Mouse (Mus musculus) MEL (cell line): ENCODE results near the gene Tmem104. TPM values are rescaled to one million over a fixed set of nuclear protein-coding genes. Genes with fewer than 3 reads are reported as not detected.
A peak's percentile ranks its signal among the peaks of the same experiment; 100 is the strongest.

Experiments used
- DNase-seq: peaks from one replicate; pipeline ENCODE4 v3.0.0; 2011; ENCODE audit warnings: low read depth, low spot score
- H3K27ac ChIP-seq: 2 replicates; pipeline ENCODE4 v1.5.1; 2012; ENCODE audit warnings: low read depth, mild to moderate bottlenecking, control low read depth, low read length, moderate library complexity; ENCODE audit not compliant: control insufficient read depth
- H3K27me3 ChIP-seq, 2 experiments: fragments of 150-350 bp in 1 of 2; sonication (generic) in 1 of 2; 2 replicates each; pipeline ENCODE4 v1.6.1; 2012; ENCODE audit warnings: low read length in 2 of 2, mild to moderate bottlenecking in 2 of 2, improper control_type of control experiment in 1 of 2, moderate library complexity in 1 of 2; ENCODE audit not compliant: insufficient read depth in 2 of 2, control insufficient read depth in 1 of 2
- H3K36me3 ChIP-seq, 2 experiments: 2 replicates each; pipeline ENCODE4 v1.6.1; 2012 to 2014; ENCODE audit warnings: low read length in 2 of 2, improper control_type of control experiment in 1 of 2, inconsistent platforms in 1 of 2, mild to moderate bottlenecking in 1 of 2; ENCODE audit not compliant: insufficient read depth in 2 of 2, control insufficient read depth in 1 of 2
- H3K4me1 ChIP-seq, 2 experiments: fragments of 150-350 bp in 1 of 2; sonication (generic) in 1 of 2; 2 replicates each; pipeline ENCODE4 v1.6.1; 2012; ENCODE audit warnings: low read length in 2 of 2, improper control_type of control experiment in 1 of 2, mild to moderate bottlenecking in 1 of 2; ENCODE audit not compliant: insufficient read depth in 2 of 2, control insufficient read depth in 1 of 2
- H3K4me3 ChIP-seq, 2 experiments: fragments of 150-350 bp in 1 of 2; sonication (generic) in 1 of 2; 2 replicates each; pipeline ENCODE4 v1.5.1; 2012; ENCODE audit warnings: low read depth in 2 of 2, low read length in 2 of 2, mild to moderate bottlenecking in 2 of 2, moderate library complexity in 2 of 2, control low read depth in 1 of 2, improper control_type of control experiment in 1 of 2; ENCODE audit not compliant: control insufficient read depth in 1 of 2, insufficient read depth in 1 of 2
- H3K79me2 ChIP-seq: 2 replicates; pipeline ENCODE4 v1.6.1; 2012; ENCODE audit warnings: mild to moderate bottlenecking, low read length, moderate library complexity; ENCODE audit not compliant: control insufficient read depth, poor library complexity, insufficient read depth
- H3K9ac ChIP-seq: 2 replicates; pipeline ENCODE4 v1.6.1; 2012; ENCODE audit warnings: low read depth, mild to moderate bottlenecking, control low read depth, low read length, moderate library complexity; ENCODE audit not compliant: control insufficient read depth, poor library complexity, severe bottlenecking
- H3K9me3 ChIP-seq: fragments of 150-350 bp; sonication (generic); replicated peaks from 2 replicates; pipeline ENCODE4 v1.6.1; 2012; ENCODE audit warnings: mild to moderate bottlenecking, low read length, improper control_type of control experiment, moderate library complexity; ENCODE audit not compliant: insufficient read depth
- CTCF ChIP-seq, 3 experiments: IDR thresholded peaks in 2 of 3; conservative IDR thresholded peaks in 1 of 3; 2 replicates each; pipeline ENCODE4 v1.5.1; 2011 to 2012; ENCODE audit warnings: low read length in 3 of 3, low read depth in 2 of 3, mild to moderate bottlenecking in 2 of 3, improper control_type of control experiment in 1 of 3, inconsistent platforms in 1 of 3, mixed read lengths in 1 of 3, moderate library complexity in 1 of 3; ENCODE audit not compliant: control insufficient read depth in 1 of 3, insufficient read depth in 1 of 3, poor library complexity in 1 of 3, severe bottlenecking in 1 of 3
- ELF1 ChIP-seq: IDR thresholded peaks from 2 replicates; pipeline ENCODE4 v1.6.1; 2014; ENCODE audit warnings: low read depth, mild to moderate bottlenecking, inconsistent platforms, low read length, improper control_type of control experiment, moderate library complexity
- EP300 ChIP-seq, 2 experiments: IDR thresholded peaks; 2 replicates each; pipeline ENCODE4 v1.6.1; 2011; ENCODE audit warnings: improper control_type of control experiment in 2 of 2, low read length in 2 of 2, low read depth in 1 of 2, mild to moderate bottlenecking in 1 of 2
- GATA1 ChIP-seq: IDR thresholded peaks from 2 replicates; pipeline ENCODE4 v1.6.1; 2011; ENCODE audit warnings: low read depth, low read length, improper control_type of control experiment
- HCFC1 ChIP-seq: IDR thresholded peaks from 2 replicates; pipeline ENCODE4 v1.6.1; 2012; ENCODE audit warnings: low read depth, mild to moderate bottlenecking, inconsistent platforms, low read length, improper control_type of control experiment, moderate library complexity
- JUND ChIP-seq: IDR thresholded peaks from 2 replicates; pipeline ENCODE4 v1.6.1; 2011; ENCODE audit warnings: low read depth, mild to moderate bottlenecking, improper control_type of control experiment, low read length
- KAT2A ChIP-seq: conservative IDR thresholded peaks from 2 replicates; pipeline ENCODE4 v1.6.1; 2012; ENCODE audit warnings: low read depth, low read length, improper control_type of control experiment, inconsistent platforms
- MAFK ChIP-seq: IDR thresholded peaks from 2 replicates; pipeline ENCODE4 v1.6.1; 2011; ENCODE audit warnings: low read depth, mild to moderate bottlenecking, low read length, improper control_type of control experiment, borderline replicate concordance
- MAX ChIP-seq: IDR thresholded peaks from 2 replicates; pipeline ENCODE4 v1.6.1; 2011; ENCODE audit warnings: low read length, improper control_type of control experiment
- MAZ ChIP-seq: IDR thresholded peaks from 2 replicates; pipeline ENCODE4 v1.6.1; 2012; ENCODE audit warnings: low read depth, mild to moderate bottlenecking, inconsistent platforms, low read length, improper control_type of control experiment
- MEF2A ChIP-seq: IDR thresholded peaks from 2 replicates; pipeline ENCODE4 v1.6.1; 2014; ENCODE audit warnings: low read depth, mild to moderate bottlenecking, inconsistent platforms, low read length, improper control_type of control experiment; ENCODE audit not compliant: poor library complexity, insufficient replicate concordance, severe bottlenecking; ENCODE audit errors: extremely low read depth
- MXI1 ChIP-seq: IDR thresholded peaks from 2 replicates; pipeline ENCODE4 v1.6.1; 2011; ENCODE audit warnings: mild to moderate bottlenecking, low read depth, low read length, improper control_type of control experiment
- MYB ChIP-seq: IDR thresholded peaks from 2 replicates; pipeline ENCODE4 v1.6.1; 2011; ENCODE audit warnings: mild to moderate bottlenecking, low read depth, low read length, improper control_type of control experiment
- MYC ChIP-seq: IDR thresholded peaks from 2 replicates; pipeline ENCODE4 v1.6.1; 2011; ENCODE audit warnings: low read depth, mild to moderate bottlenecking, low read length, improper control_type of control experiment, moderate library complexity
- NELFE ChIP-seq: IDR thresholded peaks from 2 replicates; pipeline ENCODE4 v1.6.1; 2011; ENCODE audit warnings: low read depth, low read length, improper control_type of control experiment
- NRF1 ChIP-seq: IDR thresholded peaks from 2 replicates; pipeline ENCODE4 v1.6.1; 2014; ENCODE audit warnings: low read depth, mild to moderate bottlenecking, inconsistent platforms, low read length, improper control_type of control experiment, moderate library complexity; ENCODE audit not compliant: poor library complexity, insufficient read depth, severe bottlenecking
- POLR2AphosphoS2 ChIP-seq: IDR thresholded peaks from 2 replicates; pipeline ENCODE4 v1.6.1; 2011; ENCODE audit warnings: low read length, improper control_type of control experiment
- RAD21 ChIP-seq: IDR thresholded peaks from 2 replicates; pipeline ENCODE4 v1.6.1; 2011; ENCODE audit warnings: mild to moderate bottlenecking, low read depth, low read length, improper control_type of control experiment
- RCOR1 ChIP-seq: IDR thresholded peaks from 2 replicates; pipeline ENCODE4 v1.6.1; 2012; ENCODE audit warnings: low read depth, mild to moderate bottlenecking, inconsistent platforms, low read length, improper control_type of control experiment
- SIN3A ChIP-seq: IDR thresholded peaks from 2 replicates; pipeline ENCODE4 v1.6.1; 2012; ENCODE audit warnings: low read length, improper control_type of control experiment, inconsistent platforms
- SMC3 ChIP-seq: IDR thresholded peaks from 2 replicates; pipeline ENCODE4 v1.6.1; 2011; ENCODE audit warnings: low read depth, low read length, improper control_type of control experiment
- USF1 ChIP-seq: IDR thresholded peaks from 2 replicates; pipeline ENCODE4 v1.6.1; 2014; ENCODE audit warnings: low read depth, mild to moderate bottlenecking, inconsistent platforms, low read length, improper control_type of control experiment, moderate library complexity
- ZC3H11A ChIP-seq: IDR thresholded peaks from 2 replicates; pipeline ENCODE4 v1.6.1; 2012; ENCODE audit warnings: low read depth, mild to moderate bottlenecking, inconsistent platforms, low read length, improper control_type of control experiment
- ZMIZ1 ChIP-seq: IDR thresholded peaks from 2 replicates; pipeline ENCODE4 v1.6.1; 2012; ENCODE audit warnings: low read depth, mild to moderate bottlenecking, inconsistent platforms, low read length, improper control_type of control experiment, moderate library complexity
- ZNF384 ChIP-seq: IDR thresholded peaks from 2 replicates; pipeline ENCODE4 v1.6.1; 2012; ENCODE audit warnings: low read depth, mild to moderate bottlenecking, inconsistent platforms, low read length, improper control_type of control experiment
- polyA plus RNA-seq, 2 experiments: library from polyadenylated mRNA; stranded (reverse) in 1 of 2; unstranded in 1 of 2; fragments of >175 nt in 1 of 2; fragments of >200 nt in 1 of 2; gene quantifications; 2 replicates each; pipeline versions ENCODE4 v1.2.1 to v1.2.4; 2012; ENCODE audit warnings: low replicate concordance in 2 of 2, low read depth in 1 of 2; ENCODE audit not compliant: insufficient read length in 2 of 2, insufficient read depth in 1 of 2, missing spikeins in 1 of 2
- total RNA-seq: library from RNA; depleted of rRNA; stranded (reverse); fragments of 300-350 nt; gene quantifications from 2 replicates; pipeline ENCODE4 v1.2.3, GENCODE M21; 2012

Tmem104 gene
- total and polyA plus RNA-seq, 3 experiments = 21.9 to 24.8 TPM; not detected in 1

DNA sequence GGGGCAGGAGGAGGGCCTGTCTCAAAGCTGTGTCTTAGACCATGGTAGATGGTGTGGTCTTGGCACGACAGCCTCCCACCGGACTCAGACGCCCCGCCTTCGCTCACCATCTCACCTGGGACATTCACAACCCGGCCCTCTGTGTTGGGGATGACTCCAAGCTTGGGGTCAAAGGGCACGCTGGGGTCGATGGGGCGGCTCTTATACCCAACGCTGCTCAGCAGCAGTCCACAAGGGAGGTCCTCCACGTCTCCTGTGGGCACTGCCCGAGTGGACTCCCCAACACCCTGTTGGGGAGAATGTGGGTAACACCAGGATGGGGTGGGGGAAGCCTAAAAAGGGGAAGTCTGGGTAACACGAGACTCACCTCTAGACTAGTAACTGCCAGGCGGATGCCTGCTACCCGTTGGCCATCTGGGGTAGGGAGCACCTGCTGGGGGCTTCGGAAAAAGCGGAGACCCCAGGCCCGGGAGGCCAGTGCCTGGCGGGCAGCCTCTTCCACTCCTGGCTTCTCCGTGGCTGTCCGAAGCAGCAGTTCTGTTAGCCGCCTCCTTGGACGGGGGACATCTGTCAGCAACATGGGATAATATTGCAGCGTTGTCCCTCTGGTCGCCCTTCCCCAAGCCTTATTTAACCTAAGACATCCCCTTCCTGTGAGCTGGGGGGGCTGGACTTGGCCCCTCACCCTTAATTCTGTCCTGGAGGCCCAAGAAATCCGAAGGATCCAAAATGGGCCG lies 82.2 kb downstream of the Tmem104 start:
- Histone ChIP-seq H3K27me3 (no peaks in the 10 kb centered on the region), H3K9me3 (no peaks in the 10 kb centered on the region), H3K79me2 (no peaks in the 10 kb centered on the region), H3K4me1 (no peaks in the 10 kb centered on the region), H3K36me3 (no peaks in the 10 kb centered on the region; a peak in 1 of 4 replicates), H3K4me3 (no peak overlapping the region), H3K27ac (no peak overlapping the region), H3K9ac (no peak overlapping the region)
- no peak for TF ChIP-seq ZMIZ1
- TF ChIP-seq MXI1 = no peak
- no peak for TF ChIP-seq EP300 (IDR thresholded peaks at IDR 0.05; ENCODE audit: low read depth in 1 of 2, low read length in 2 of 2)
- TF ChIP-seq MAX = no peak
- TF ChIP-seq NELFE = no peak
- DNase-seq = no peak

GRCm38 (mm10) chr11:115270148-115270861 lies 83.0 kb downstream of the Tmem104 start:
- TF ChIP-seq HCFC1 (no peak), SIN3A (peak; percentile 54; the same call in 1 of the 2 replicates), POLR2AphosphoS2 (no peak), MAFK (no peak), JUND (no peak), ZNF384 (peak; percentile 48; the same call in 1 of the 2 replicates), MAZ (no peak), MYB (no peak), NELFE (no peak), ELF1 (0 out of 2 replicates have a peak, but pooled peaks have one; percentile 23), MXI1 (no peak), MYC (no peak), GATA1 (no peak), MEF2A (no peak), SMC3 (peak; percentile 97), RCOR1 (0 out of 2 replicates have a peak, but pooled peaks have one; percentile 12), ZMIZ1 (no peak), CTCF (IDR thresholded peaks at IDR 0.05 in 2 of 3, conservative IDR thresholded peaks at IDR 0.05 in 1 of 3; ENCODE audit: control insufficient read depth in 1 of 3, insufficient read depth in 1 of 3, low read depth in 2 of 3, low read length in 3 of 3, poor library complexity in 1 of 3, severe bottlenecking in 1 of 3) (peak; percentile 94 to 96 (median 95)), KAT2A (no peak), USF1 (no peak), MAX (no peak), ZC3H11A (peak; percentile 91), NRF1 (no peak), RAD21 (peak; percentile 91)
- no peaks in the 10 kb centered on the region for H3K79me2 ChIP-seq
- H3K9ac ChIP-seq = no peak overlapping the region
- H3K27ac ChIP-seq = no peak overlapping the region
- peaks cover 3 to 6% of the 10 kb centered on the region in 2 experiments for H3K4me1 ChIP-seq
- peak; percentile 78 for DNase-seq
- no peaks in the 10 kb centered on the region for H3K9me3 ChIP-seq
- peaks cover 0 to 3% of the 10 kb centered on the region in 2 experiments; a peak in 3 of 4 replicates for H3K36me3 ChIP-seq
- H3K27me3 ChIP-seq = no peaks in the 10 kb centered on the region
- no peak overlapping the region for H3K4me3 ChIP-seq
